26 mouse cellular contexts compared by ENCODE assay signal in genomic region chr9:96707964-96708363, GRCm38 (mm10). TPM values are rescaled to one million over a fixed set of nuclear protein-coding genes. Genes with fewer than 3 reads are reported as not detected.
DNase-seq lines count a peak whose midpoint lies in the region; ATAC-seq and TF ChIP-seq lines count a peak whose summit lies in the region.
"Had no signal": no experiment of that assay in that cellular context is flagged by ENCODE, and none has a peak within 500 bp of the region (broad histone marks: within the 10 kb centered on the region; RNA-seq: fewer than 3 reads in every experiment).

No protein-coding gene starts in this region.

- H3K27ac ChIP-seq in heart, embryonic 10.5 days, result peak overlapping the region; percentile 62
- H3K27ac ChIP-seq in heart, embryonic 16.5 days (ENCODE audit: low read length), result peak overlapping the region; percentile 49; the same call in 1 of the 2 replicates
- no peak overlapping the region for H3K27ac ChIP-seq in lung, postnatal 0 days (ENCODE audit: low read length)
- H3K27ac ChIP-seq in bone marrow macrophage, adult 2 months (ENCODE audit: insufficient read depth, low read depth, low read length), result peak overlapping the region; percentile 72
- no peak overlapping the region for H3K27ac ChIP-seq in midbrain, embryonic 14.5 days (replicated peaks; ENCODE audit: low read depth, low read length)
- H3K27ac ChIP-seq: embryonic facial prominence, embryonic 13.5 days; forebrain, embryonic 13.5 days; hindbrain, embryonic 15.5 days; limb, embryonic 15.5 days; liver, embryonic 14.5 days had no signal

- DNase-seq in heart, embryonic 10.5 days (ENCODE audit: low spot score), result no peak
- DNase-seq in heart, postnatal 4 days, result no peak
- no peak for DNase-seq in heart, postnatal 36 days
- DNase-seq in lung, postnatal 0 days (ENCODE audit: low spot score), result no peak
- no peak for DNase-seq in lung, postnatal 36 days
- no peak for DNase-seq in midbrain, embryonic 14.5 days
- DNase-seq: adrenal gland, postnatal 14 days; cerebellum, adult 8-10 months; cerebellum, postnatal 36 days; embryo, embryonic 11 days; gastrocnemius, postnatal 14 days; kidney, adult 9 months; kidney, postnatal 14 days; left cerebral cortex, postnatal 4 days; thymus, adult 18-20 months; thymus, postnatal 4 days had no signal

- 0 out of 2 replicates have a peak overlapping the region, but pooled peaks have one; percentile 30 for H3K9ac ChIP-seq in heart, embryonic 16.5 days (ENCODE audit: low read length)
- no peak overlapping the region for H3K9ac ChIP-seq in lung, postnatal 0 days (replicated peaks; ENCODE audit: low read depth)
- H3K9ac ChIP-seq in midbrain, embryonic 14.5 days (replicated peaks; ENCODE audit: low read length), result no peak overlapping the region
- H3K9ac ChIP-seq: embryonic facial prominence, embryonic 13.5 days; forebrain, embryonic 13.5 days; hindbrain, embryonic 15.5 days; limb, embryonic 15.5 days; liver, embryonic 14.5 days had no signal

- H3K4me1 ChIP-seq in heart, embryonic 10.5 days, result peaks cover 55% of the 10 kb centered on the region
- H3K4me1 ChIP-seq in heart, embryonic 16.5 days (ENCODE audit: control insufficient read depth, insufficient read depth, low read length), result peaks cover 55% of the 10 kb centered on the region
- peaks cover 13% of the 10 kb centered on the region; the same call in 1 of the 2 replicates for H3K4me1 ChIP-seq in lung, postnatal 0 days (ENCODE audit: insufficient read depth, low read depth, low read length)
- peaks cover 52% of the 10 kb centered on the region for H3K4me1 ChIP-seq in bone marrow macrophage, adult 2 months (ENCODE audit: control insufficient read depth, insufficient read depth, low read length)
- H3K4me1 ChIP-seq in midbrain, embryonic 14.5 days (ENCODE audit: control insufficient read depth, insufficient read depth, low read length), result 0 out of 2 replicates have a peak, but pooled peaks cover 3% of the 10 kb centered on the region

- intact Hi-C loops in heart, postnatal 36 days (cut with DNase I), result no loop called here

- no peak for TF ChIP-seq POLR2A in bone marrow macrophage, adult 2 months (IDR thresholded peaks at IDR 0.05; ENCODE audit: borderline replicate concordance, low read depth, low read length)

- H3K27me3 ChIP-seq in heart, embryonic 10.5 days (ENCODE audit: insufficient read depth, poor library complexity, severe bottlenecking), result no peaks in the 10 kb centered on the region
- H3K27me3 ChIP-seq in heart, embryonic 16.5 days (ENCODE audit: control insufficient read depth, insufficient read depth, low read length), result no peaks in the 10 kb centered on the region
- H3K27me3 ChIP-seq in lung, postnatal 0 days (replicated peaks; ENCODE audit: insufficient read depth, low read length), result no peaks in the 10 kb centered on the region
- H3K27me3 ChIP-seq in midbrain, embryonic 14.5 days (ENCODE audit: control insufficient read depth, insufficient read depth, low read length), result no peaks in the 10 kb centered on the region
- H3K27me3 ChIP-seq: embryonic facial prominence, embryonic 13.5 days; forebrain, embryonic 13.5 days; hindbrain, embryonic 15.5 days; limb, embryonic 15.5 days had no signal

- peaks cover 7% of the 10 kb centered on the region; the same call in 1 of the 2 replicates for H3K36me3 ChIP-seq in heart, embryonic 10.5 days
- H3K36me3 ChIP-seq in heart, embryonic 16.5 days (ENCODE audit: control insufficient read depth, insufficient read depth), result no peaks in the 10 kb centered on the region
- no peaks in the 10 kb centered on the region for H3K36me3 ChIP-seq in lung, postnatal 0 days (ENCODE audit: insufficient read depth, low read length)
- H3K36me3 ChIP-seq in midbrain, embryonic 14.5 days (ENCODE audit: control insufficient read depth, insufficient read depth, low read length), result no peaks in the 10 kb centered on the region
- H3K36me3 ChIP-seq: hindbrain, embryonic 15.5 days; limb, embryonic 15.5 days had no signal

- H3K9me3 ChIP-seq in heart, embryonic 10.5 days, result no peaks in the 10 kb centered on the region
- no peaks in the 10 kb centered on the region for H3K9me3 ChIP-seq in heart, embryonic 16.5 days (replicated peaks; ENCODE audit: control insufficient read depth, low read length)
- H3K9me3 ChIP-seq in lung, postnatal 0 days (ENCODE audit: low read length), result no peaks in the 10 kb centered on the region
- H3K9me3 ChIP-seq in midbrain, embryonic 14.5 days (ENCODE audit: control insufficient read depth, low read length), result no peaks in the 10 kb centered on the region
- H3K9me3 ChIP-seq: embryonic facial prominence, embryonic 13.5 days; forebrain, embryonic 13.5 days; G1E; hindbrain, embryonic 15.5 days; limb, embryonic 15.5 days had no signal

- TF ChIP-seq CTCF in lung, postnatal 0 days (IDR thresholded peaks at IDR 0.05), result no peak
- TF ChIP-seq CTCF in bone marrow macrophage, adult 2 months (IDR thresholded peaks at IDR 0.05; ENCODE audit: low read depth, low read length), result no peak

- WGBS in heart, embryonic 10.5 days, result 52% methylated on average over 4 of the region's 4 CpGs
- WGBS in heart, embryonic 16.5 days, result 43% methylated on average over 4 of the region's 4 CpGs
- WGBS in lung, postnatal 0 days, result 45% methylated on average over 4 of the region's 4 CpGs
- 84% methylated on average over 4 of the region's 4 CpGs for WGBS in midbrain, embryonic 14.5 days

- ATAC-seq in heart, embryonic 16.5 days (replicated peaks; ENCODE audit: extremely low read depth, insufficient read depth, low FRiP score), result peak; percentile 17; the same call in 1 of the 2 replicates
- ATAC-seq in lung, postnatal 0 days, result peak; percentile 36; the same call in 1 of the 2 replicates
- ATAC-seq in midbrain, embryonic 14.5 days (ENCODE audit: low FRiP score, low TSS enrichment), result no peak
- ATAC-seq: forebrain, embryonic 13.5 days had no signal

- no peak overlapping the region for H3K4me2 ChIP-seq in heart, embryonic 16.5 days (ENCODE audit: low read depth, low read length)
- H3K4me2 ChIP-seq in lung, postnatal 0 days (replicated peaks; ENCODE audit: low read depth, low read length), result no peak overlapping the region
- no peak overlapping the region for H3K4me2 ChIP-seq in midbrain, embryonic 14.5 days (ENCODE audit: low read length)
- H3K4me2 ChIP-seq: embryonic facial prominence, embryonic 13.5 days; forebrain, embryonic 13.5 days; hindbrain, embryonic 15.5 days; limb, embryonic 15.5 days; midbrain, embryonic 11.5 days had no signal

- no peak for TF ChIP-seq EP300 in lung, postnatal 0 days (IDR thresholded peaks at IDR 0.05)

- no peak overlapping the region for H3K4me3 ChIP-seq in heart, embryonic 10.5 days
- H3K4me3 ChIP-seq in heart, embryonic 16.5 days (ENCODE audit: low read length), result no peak overlapping the region
- no peak overlapping the region for H3K4me3 ChIP-seq in lung, postnatal 0 days (ENCODE audit: low read depth, low read length)
- no peak overlapping the region for H3K4me3 ChIP-seq in bone marrow macrophage, adult 2 months (ENCODE audit: insufficient read depth, low read length)
- no peak overlapping the region for H3K4me3 ChIP-seq in midbrain, embryonic 14.5 days (replicated peaks; ENCODE audit: low read depth, low read length)
- H3K4me3 ChIP-seq: embryonic facial prominence, embryonic 13.5 days; erythroblast, embryonic 14.5 days; forebrain, embryonic 13.5 days; hindbrain, embryonic 15.5 days; limb, embryonic 15.5 days had no signal

RNA-seq across cellular contexts. Expression of gene Zbtb38, which starts 44.7 kb away (rescaled TPM):
- 13.4 and 24.5 TPM in 2 replicates for polyA plus RNA-seq in heart, embryonic 10.5 days (2016; fragmentation: Nextera tagmentation; extraction: Ambion mirVana)
- 10 to 100 TPM; 34.6 to 35.2 TPM for total RNA-seq in heart, postnatal 4 days (2021)
- polyA plus RNA-seq in heart, embryonic 16.5 days (2015; fragmentation: Nextera tagmentation; extraction: Ambion mirVana), result 28.3 and 29.6 TPM in 2 replicates
- total RNA-seq in heart, postnatal 36 days (2021), result 10 to 100 TPM; 39.1 to 39.8 TPM
- 31.8 and 32.5 TPM in 2 replicates for polyA plus RNA-seq in lung, postnatal 0 days (2015; fragmentation: Nextera tagmentation; extraction: Ambion mirVana)
- polyA plus RNA-seq in bone marrow macrophage, adult 2 months (2012; ENCODE audit: insufficient read depth, insufficient read length, missing spikeins), result 20.6 and 24.0 TPM in 2 replicates
- 50.5 and 55.1 TPM in 2 replicates for polyA plus RNA-seq in midbrain, embryonic 14.5 days (2014; fragmentation: Nextera tagmentation; extraction: Ambion mirVana)

Comparison
In these comparisons a context has a peak if more than half of its experiments do, and no peak if none do; other contexts are left out.
1. H3K27ac ChIP-seq: peak in heart, embryonic 10.5 days (single experiment), heart, embryonic 16.5 days (single experiment) and bone marrow macrophage, adult 2 months (single experiment); none in lung, postnatal 0 days (single experiment) and midbrain, embryonic 14.5 days (single experiment).